Mouse (Mus musculus): Measurements from ENCODE around the gene Rnf224.

GRCm38 (mm10) chr2:25194486-25195171, 42.0 kb downstream of the Rnf224 start:
- no peak for TF ChIP-seq CTCF (IDR thresholded peaks at IDR 0.05; ENCODE audit: low read depth, low read length)
- no peak for TF ChIP-seq GATA1 (IDR thresholded peaks at IDR 0.05; ENCODE audit: borderline replicate concordance, low read length)
- TF ChIP-seq POLR2AphosphoS5 (IDR thresholded peaks at IDR 0.05; ENCODE audit: insufficient replicate concordance, low read depth, low read length), result no peak
- no peak for TF ChIP-seq TAL1 (conservative IDR thresholded peaks at IDR 0.05; ENCODE audit: low read depth, low read length)
- no peak for TF ChIP-seq GATA2 (IDR thresholded peaks at IDR 0.05; ENCODE audit: borderline replicate concordance, low read depth, low read length)

Measured in G1E (cell line).